Mouse (Mus musculus) stomach, postnatal 0 days (tissue): ENCODE data around the gene Erc2. TPM values are rescaled to one million over a fixed set of nuclear protein-coding genes. Genes with fewer than 3 reads are reported as not detected.

Source experiments
- ATAC-seq: fragments of 200-750 bp; cut with Nextera tagmentation; 2 replicates; pipeline ENCODE4 v1.8.0; 2017; ENCODE audit not compliant: low FRiP score, low TSS enrichment
- DNase-seq: peaks from one replicate; pipeline ENCODE4 v3.0.0-alpha.2; 2016; ENCODE audit warnings: low spot score
- H3K27ac ChIP-seq: fragments of 300-500 bp; sonication (generic); replicated peaks from 2 replicates; pipeline ENCODE4 v1.5.1; 2014; ENCODE audit warnings: mild to moderate bottlenecking, control low read depth
- H3K27me3 ChIP-seq: fragments of 300-500 bp; sonication (generic); 2 replicates; pipeline ENCODE4 v1.6.1; 2014; ENCODE audit warnings: low read length; ENCODE audit not compliant: control insufficient read depth, insufficient read depth
- H3K36me3 ChIP-seq: fragments of 300-500 bp; sonication (generic); 2 replicates; pipeline ENCODE4 v1.6.1; 2014; ENCODE audit warnings: low read length, mixed read lengths; ENCODE audit not compliant: control insufficient read depth, insufficient read depth
- H3K4me1 ChIP-seq: fragments of 300-500 bp; sonication (generic); replicated peaks from 2 replicates; pipeline ENCODE4 v1.6.1; 2014; ENCODE audit warnings: antibody characterized with exemption; ENCODE audit not compliant: control insufficient read depth, insufficient read depth
- H3K4me2 ChIP-seq: fragments of 300-500 bp; sonication (generic); replicated peaks from 2 replicates; pipeline ENCODE4 v1.6.1; 2014; ENCODE audit warnings: low read depth, mild to moderate bottlenecking, control low read depth, moderate library complexity
- H3K4me3 ChIP-seq: fragments of 300-500 bp; sonication (generic); 2 replicates; pipeline ENCODE4 v1.5.1; 2014; ENCODE audit warnings: low read depth, low read length, control low read depth
- H3K9ac ChIP-seq: fragments of 300-500 bp; sonication (generic); 2 replicates; pipeline ENCODE4 v1.6.1; 2014; ENCODE audit warnings: mild to moderate bottlenecking, low read length, control low read depth, mixed read lengths
- H3K9me3 ChIP-seq: fragments of 300-500 bp; sonication (generic); 2 replicates; pipeline ENCODE4 v1.6.1; 2016; ENCODE audit warnings: low read length; ENCODE audit not compliant: control insufficient read depth
- CTCF ChIP-seq: IDR thresholded peaks from 2 replicates; pipeline ENCODE4 v1.5.1; 2016; ENCODE audit warnings: antibody characterized with exemption, low read depth, mild to moderate bottlenecking, moderate library complexity
- EP300 ChIP-seq: optimal IDR thresholded peaks from 2 replicates; pipeline ENCODE3; 2016; ENCODE audit warnings: antibody characterized with exemption
- WGBS: fragments of 180-500 bp; shearing (Covaris S2); extraction: QIAGEN DNeasy Blood & Tissue Kit; methylation state at CpG from one replicate; pipeline ENCODE4 v1.1.7; 2014; 5-methylcytosine and 5-hydroxymethylcytosine counted together
- polyA plus RNA-seq: library from polyadenylated mRNA; unstranded; fragments of >200 nt; fragmentation: Nextera tagmentation; extraction: Ambion mirVana; gene quantifications from 2 replicates; pipeline ENCODE4 v1.2.1, GENCODE M21; 2015

Erc2 gene
- polyA plus RNA-seq, 1 experiment from 2014 or later: 3.0 TPM

- TF ChIP-seq CTCF (no peak), EP300 (no peak)
- ATAC-seq (no peak), DNase-seq (no peak)
- Histone ChIP-seq H3K9ac (no peak overlapping the region), H3K36me3 (no peaks in the 10 kb centered on the region), H3K27me3 (no peaks in the 10 kb centered on the region), H3K4me1 (no peaks in the 10 kb centered on the region), H3K9me3 (no peaks in the 10 kb centered on the region), H3K4me3 (no peak overlapping the region), H3K4me2 (no peak overlapping the region), H3K27ac (no peak overlapping the region)
- 92% methylated on average over 2 of the region's 2 CpGs for WGBS
Measured at GRCm38 (mm10) chr14:28143998-28144397, 521.8 kb downstream of the Erc2 start.

GRCm38 (mm10) chr14:28147201-28147600, 525.0 kb downstream of the Erc2 start:
- no peak for TF ChIP-seq EP300
- TF ChIP-seq CTCF: no peak
- no peak overlapping the region for H3K4me3 ChIP-seq
- WGBS: 48% methylated on average over 5 of the region's 5 CpGs
- H3K9ac ChIP-seq: no peak overlapping the region
- H3K4me1 ChIP-seq: no peaks in the 10 kb centered on the region
- no peaks in the 10 kb centered on the region for H3K36me3 ChIP-seq
- no peak overlapping the region for H3K27ac ChIP-seq
- no peaks in the 10 kb centered on the region for H3K9me3 ChIP-seq
- H3K4me2 ChIP-seq: no peak overlapping the region
- DNase-seq: no peak
- H3K27me3 ChIP-seq: no peaks in the 10 kb centered on the region
- no peak for ATAC-seq

DNA sequence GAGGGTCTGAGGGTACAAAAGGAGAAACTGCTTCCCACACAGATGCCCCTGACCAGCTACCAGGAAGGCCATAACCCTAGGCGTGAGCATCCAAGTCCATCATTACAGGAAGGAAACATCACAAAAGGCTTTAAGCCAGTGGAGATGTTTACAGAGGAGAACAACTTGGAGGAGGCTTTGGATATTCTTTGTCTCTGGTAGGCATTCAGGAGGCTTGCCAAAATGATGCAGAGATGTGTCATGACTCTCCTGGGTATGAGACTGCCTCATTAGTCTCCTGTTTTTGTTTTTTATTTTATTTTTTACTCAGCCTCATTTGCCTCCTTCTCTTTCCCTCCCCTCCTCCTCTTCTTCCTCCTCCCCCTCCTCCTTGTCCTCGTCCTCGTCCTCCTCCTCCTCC, 528.7 kb downstream of the Erc2 start:
- H3K4me2 ChIP-seq: no peak overlapping the region
- H3K4me3 ChIP-seq: no peak overlapping the region
- ATAC-seq: no peak
- H3K36me3 ChIP-seq: no peaks in the 10 kb centered on the region
- no peaks in the 10 kb centered on the region for H3K27me3 ChIP-seq
- H3K4me1 ChIP-seq: no peaks in the 10 kb centered on the region
- no peak overlapping the region for H3K9ac ChIP-seq
- H3K27ac ChIP-seq: no peak overlapping the region
- TF ChIP-seq EP300 (no peak), CTCF (no peak)
- H3K9me3 ChIP-seq: no peaks in the 10 kb centered on the region
- 84% methylated on average over 3 of the region's 3 CpGs for WGBS
- no peak for DNase-seq

GRCm38 (mm10) chr14:28155706-28156105, 533.5 kb downstream of the Erc2 start:
- H3K27ac ChIP-seq: no peak overlapping the region
- no peaks in the 10 kb centered on the region for H3K4me1 ChIP-seq
- ATAC-seq (no peak), DNase-seq (no peak)
- no peak for TF ChIP-seq EP300
- no peak for TF ChIP-seq CTCF
- no peak overlapping the region for H3K4me3 ChIP-seq
- H3K4me2 ChIP-seq: no peak overlapping the region
- H3K36me3 ChIP-seq: no peaks in the 10 kb centered on the region
- no peaks in the 10 kb centered on the region for H3K27me3 ChIP-seq
- no peaks in the 10 kb centered on the region for H3K9me3 ChIP-seq
- 68% methylated on average over 4 of the region's 4 CpGs for WGBS
- H3K9ac ChIP-seq: no peak overlapping the region

DNA sequence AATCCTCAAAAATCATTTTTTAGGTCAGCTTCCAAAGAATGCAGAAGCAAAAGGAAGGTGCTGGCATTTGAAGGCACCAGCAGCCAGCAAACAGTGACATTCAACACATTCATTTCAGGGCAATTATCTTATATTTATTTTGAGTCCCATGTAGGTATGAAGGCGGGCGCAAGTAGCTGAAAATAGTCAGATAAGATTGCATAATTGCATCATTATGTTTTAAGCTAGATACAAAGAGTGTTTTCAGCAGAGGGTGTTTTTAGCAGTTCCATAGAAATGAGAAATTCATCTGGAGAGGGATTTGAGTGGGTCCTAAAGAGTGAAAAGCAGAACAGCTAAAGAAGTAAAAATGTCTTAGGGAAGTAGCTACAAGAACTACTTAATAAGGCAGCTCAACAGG, 538.6 kb downstream of the Erc2 start:
- WGBS: 80% methylated on average over 2 of the region's 2 CpGs
- H3K9ac ChIP-seq: no peak overlapping the region
- DNase-seq (no peak), ATAC-seq (no peak)
- H3K4me2 ChIP-seq: no peak overlapping the region
- H3K9me3 ChIP-seq: no peaks in the 10 kb centered on the region
- H3K4me3 ChIP-seq: no peak overlapping the region
- H3K27me3 ChIP-seq: no peaks in the 10 kb centered on the region
- peaks cover 4% of the 10 kb centered on the region; the same call in 1 of the 2 replicates for H3K4me1 ChIP-seq
- TF ChIP-seq EP300: no peak
- no peak for TF ChIP-seq CTCF
- no peaks in the 10 kb centered on the region for H3K36me3 ChIP-seq
- no peak overlapping the region for H3K27ac ChIP-seq

DNA sequence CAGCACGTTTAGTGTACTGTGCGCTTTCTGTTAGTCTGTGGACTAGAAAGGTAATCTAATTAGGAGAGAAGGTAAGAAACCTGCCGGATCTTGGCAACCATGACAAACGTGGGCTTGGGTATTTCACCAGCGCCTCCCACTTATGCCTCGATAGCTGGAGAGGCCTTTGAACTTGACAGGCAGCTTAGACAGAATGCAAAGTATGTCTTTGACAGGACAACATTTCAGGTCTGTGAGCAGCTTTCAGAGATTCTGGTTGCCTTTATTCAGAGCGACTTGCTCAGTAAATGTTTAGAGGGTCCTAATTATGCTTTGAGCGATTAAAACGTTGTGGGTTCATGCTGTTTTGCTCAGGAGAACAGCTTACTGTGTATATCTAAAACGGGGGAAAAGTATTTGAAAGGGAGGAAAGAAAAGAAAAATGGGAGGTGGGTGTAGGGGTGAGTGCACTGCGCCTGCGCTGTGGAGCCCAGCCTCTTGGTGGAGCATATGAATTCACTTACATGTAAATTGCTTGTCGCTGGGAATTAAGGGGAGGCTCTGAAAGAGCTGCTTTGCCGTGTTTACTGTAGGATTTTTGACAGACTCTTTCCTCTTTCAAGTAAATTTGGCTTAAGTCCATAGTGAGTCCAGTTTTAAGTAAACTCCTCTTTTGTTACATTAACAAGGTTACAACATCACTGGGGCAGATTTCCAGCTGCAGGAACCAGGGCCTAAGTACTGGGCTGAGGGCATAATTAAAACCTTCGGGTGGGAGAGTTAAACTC, 542.6 kb downstream of the Erc2 start:
- Histone ChIP-seq H3K9ac (no peak overlapping the region), H3K4me1 (peaks cover 4% of the 10 kb centered on the region; the same call in 1 of the 2 replicates), H3K4me2 (no peak overlapping the region; the same call in 1 of the 2 replicates), H3K36me3 (no peaks in the 10 kb centered on the region), H3K27ac (no peak overlapping the region), H3K4me3 (no peak overlapping the region), H3K27me3 (no peaks in the 10 kb centered on the region), H3K9me3 (no peaks in the 10 kb centered on the region)
- ATAC-seq (peak; percentile 68; the same call in 1 of the 2 replicates), DNase-seq (no peak)
- TF ChIP-seq EP300 (no peak), CTCF (no peak)
- WGBS: 27% methylated on average over 15 of the region's 15 CpGs
